Mouse (Mus musculus) embryonic facial prominence, embryonic 11.5 days (tissue): ENCODE data around the gene Cyp2s1. TPM values are rescaled to one million over a fixed set of nuclear protein-coding genes. Genes with fewer than 3 reads are reported as not detected.
A peak's percentile ranks its signal among the peaks of the same experiment; 100 is the strongest.

ENCODE experiments used
- ATAC-seq: fragments of 200-750 bp; cut with Nextera tagmentation; replicated peaks from 2 replicates; pipeline ENCODE4 v1.8.0; 2017; ENCODE audit warnings: low read depth; ENCODE audit not compliant: insufficient number of reproducible peaks, low FRiP score, low TSS enrichment
- DNase-seq: peaks from one replicate; pipeline ENCODE4 v3.0.0-alpha.2; 2015; ENCODE audit warnings: low spot score
- H3K27ac ChIP-seq: fragments of 300-500 bp; sonication (generic); replicated peaks from 2 replicates; pipeline ENCODE4 v1.5.1; 2014; ENCODE audit warnings: mild to moderate bottlenecking, low read depth, low read length, control low read depth
- H3K27me3 ChIP-seq: fragments of 300-500 bp; sonication (generic); 2 replicates; pipeline ENCODE4 v1.6.1; 2014; ENCODE audit warnings: mild to moderate bottlenecking, low read length, moderate library complexity, mixed read lengths; ENCODE audit not compliant: control insufficient read depth, insufficient read depth
- H3K36me3 ChIP-seq: fragments of 300-500 bp; sonication (generic); replicated peaks from 2 replicates; pipeline ENCODE4 v1.6.1; 2014; ENCODE audit warnings: low read depth, mild to moderate bottlenecking, low read length, moderate library complexity, mixed read lengths; ENCODE audit not compliant: control insufficient read depth, insufficient read depth
- H3K4me1 ChIP-seq: fragments of 300-500 bp; sonication (generic); 2 replicates; pipeline ENCODE4 v1.6.1; 2014; ENCODE audit warnings: low read length, mixed read lengths; ENCODE audit not compliant: control insufficient read depth, insufficient read depth
- H3K4me2 ChIP-seq: fragments of 300-500 bp; sonication (generic); 2 replicates; pipeline ENCODE4 v1.6.1; 2014; ENCODE audit warnings: low read depth, mild to moderate bottlenecking, control low read depth, low read length, moderate library complexity
- H3K4me3 ChIP-seq: fragments of 300-500 bp; sonication (generic); 2 replicates; pipeline ENCODE4 v1.5.1; 2014; ENCODE audit warnings: low read depth, low read length, control low read depth
- H3K9ac ChIP-seq: fragments of 300-500 bp; sonication (generic); replicated peaks from 2 replicates; pipeline ENCODE4 v1.6.1; 2014; ENCODE audit warnings: mild to moderate bottlenecking, control low read depth, low read length
- H3K9me3 ChIP-seq: fragments of 300-500 bp; sonication (generic); replicated peaks from 2 replicates; pipeline ENCODE4 v1.6.1; 2016; ENCODE audit warnings: mild to moderate bottlenecking, low read length, inconsistent platforms, mixed read lengths; ENCODE audit not compliant: control insufficient read depth
- WGBS: fragments of 180-500 bp; shearing (Covaris S2); extraction: QIAGEN DNeasy Blood & Tissue Kit; methylation state at CpG from one replicate; pipeline ENCODE4 v1.1.7; 2014; 5-methylcytosine and 5-hydroxymethylcytosine counted together
- microRNA-seq: library from miRNA; unstranded; fragments of <30 nt; microRNA quantifications from one replicate; pipeline ENCODE4, GENCODE M21; 2016; ENCODE audit warnings: borderline number of aligned reads
- polyA plus RNA-seq: library from polyadenylated mRNA; unstranded; fragments of >200 nt; fragmentation: Nextera tagmentation; extraction: Ambion mirVana; gene quantifications from 2 replicates; pipeline ENCODE4 v1.2.1, GENCODE M21; 2014

Gene Cyp2s1
- polyA plus RNA-seq, 1 experiment from 2014 or later: 3.4 TPM

- Histone ChIP-seq H3K9ac (peak overlapping the region; percentile 98), H3K27ac (peak overlapping the region; percentile 95), H3K9me3 (no peaks in the 10 kb centered on the region), H3K4me3 (peak overlapping the region; percentile 98), H3K4me1 (no peaks in the 10 kb centered on the region), H3K4me2 (peak overlapping the region; percentile 80; the same call in 1 of the 2 replicates), H3K27me3 (no peaks in the 10 kb centered on the region), H3K36me3 (peaks cover 7% of the 10 kb centered on the region)
- no peak for DNase-seq
- ATAC-seq: no peak; the same call in 1 of the 2 replicates
- WGBS: under 1% methylated on average over 26 of the region's 30 CpGs
Observed at GRCm38 (mm10) chr7:25754439-25754737, 62.3 kb downstream of the Cyp2s1 start.

DNA sequence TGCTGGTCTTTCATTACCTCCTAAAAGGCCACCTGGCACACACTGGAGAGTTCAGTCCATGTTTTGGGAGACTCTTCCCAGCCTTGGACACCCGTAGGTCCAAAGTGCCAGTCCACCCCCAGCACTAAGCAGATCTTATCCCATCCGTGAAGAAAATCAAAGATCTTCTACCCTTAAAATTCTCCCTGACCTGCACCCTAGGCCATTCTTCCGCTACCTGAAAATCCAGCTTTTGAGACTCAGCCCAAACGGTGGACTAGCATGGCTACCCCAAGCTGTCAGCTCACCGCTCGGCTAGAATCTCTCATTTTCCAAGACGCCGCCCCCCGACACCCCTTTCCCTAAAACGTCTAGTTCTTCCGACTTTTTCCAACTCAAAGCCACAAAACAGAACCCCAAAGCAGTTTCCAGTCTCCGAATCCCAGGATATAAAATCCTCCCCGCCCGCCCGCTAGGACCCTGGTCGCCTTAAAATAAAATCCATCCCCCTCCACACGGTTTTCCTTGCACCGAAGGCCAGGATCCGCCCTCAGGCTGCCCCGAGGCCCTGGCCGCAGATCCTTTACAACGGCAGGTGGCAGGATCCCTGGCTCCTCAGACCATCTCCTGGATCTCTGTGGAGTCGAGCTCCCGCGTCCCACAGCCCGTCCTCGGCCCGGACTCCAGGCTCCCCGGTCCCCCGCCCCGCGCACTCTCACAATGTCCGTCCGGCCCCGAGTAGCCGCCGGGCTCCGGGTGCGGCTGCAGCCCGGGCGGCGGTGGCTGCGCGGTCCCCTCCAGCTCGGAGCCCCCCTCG is 62.9 kb downstream of the Cyp2s1 start:
- Histone ChIP-seq H3K36me3 (peaks cover 7% of the 10 kb centered on the region), H3K4me1 (no peaks in the 10 kb centered on the region), H3K4me3 (peak overlapping the region; percentile 98), H3K9ac (peak overlapping the region; percentile 98), H3K9me3 (no peaks in the 10 kb centered on the region), H3K4me2 (peak overlapping the region; percentile 80), H3K27me3 (no peaks in the 10 kb centered on the region), H3K27ac (peak overlapping the region; percentile 95)
- DNase-seq (peak; percentile 14), ATAC-seq (no peak)
- WGBS: 2% methylated on average over 46 of the region's 46 CpGs

DNA sequence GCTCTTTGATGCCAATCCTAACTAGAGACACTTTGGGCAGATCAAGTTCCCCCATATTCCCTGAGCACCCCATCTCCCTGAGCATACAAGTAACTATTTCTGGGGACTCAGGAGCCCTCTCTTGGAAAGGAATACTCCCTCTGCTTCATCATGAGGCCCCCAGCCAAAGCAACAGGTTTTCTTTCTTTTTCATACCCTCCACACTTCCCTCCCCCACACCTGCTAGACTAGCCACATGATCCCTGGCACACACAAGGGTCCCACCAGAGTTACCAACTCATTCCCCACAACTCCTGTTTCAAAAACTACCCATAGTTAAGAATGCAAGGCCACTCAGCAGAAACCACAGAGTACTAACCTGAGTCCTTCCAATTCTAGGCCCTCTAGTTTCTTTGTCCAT is 63.6 kb downstream of the Cyp2s1 start:
- H3K27ac ChIP-seq: no peak overlapping the region

More for the DNA sequence above, 63.6 kb downstream of the Cyp2s1 start:
- no peak for DNase-seq
- Histone ChIP-seq H3K4me2 (peak overlapping the region; percentile 80), H3K9ac (peak overlapping the region; percentile 98), H3K4me3 (peak overlapping the region; percentile 98), H3K36me3 (peaks cover 10% of the 10 kb centered on the region; the same call in 1 of the 2 replicates), H3K27me3 (no peaks in the 10 kb centered on the region), H3K9me3 (no peaks in the 10 kb centered on the region), H3K4me1 (no peaks in the 10 kb centered on the region)
- ATAC-seq: no peak

Small RNA genes within 50 kb of the gene (microRNA-seq; reads per million reads assigned to microRNA genes)
- gene Gm24865: not detected

Other genes starting within 250 kb of the Cyp2s1 start
- gene Erich4, start 201.0 kb downstream of the Cyp2s1 start, polyA plus RNA-seq: not detected in 2 replicates
- gene Dmac2, start 197.5 kb downstream of the Cyp2s1 start, polyA plus RNA-seq: 32.4 and 36.8 TPM in 2 replicates
- gene B3gnt8, start 190.3 kb downstream of the Cyp2s1 start, polyA plus RNA-seq: 0.66 and 1.0 TPM in 2 replicates
- gene Bckdha, start 157.9 kb downstream of the Cyp2s1 start, polyA plus RNA-seq: 45.1 and 55.4 TPM in 2 replicates
- gene Exosc5, start 157.7 kb downstream of the Cyp2s1 start, polyA plus RNA-seq: 63.1 and 69.5 TPM in 2 replicates
- gene Tmem91, start 141.7 kb downstream of the Cyp2s1 start, polyA plus RNA-seq: 0.70 and 1.0 TPM in 2 replicates
- gene B9d2, start 136.1 kb downstream of the Cyp2s1 start, polyA plus RNA-seq: 29.4 and 29.7 TPM in 2 replicates
- gene Tgfb1, start 129.9 kb downstream of the Cyp2s1 start, polyA plus RNA-seq: 1.1 and 1.5 TPM in 2 replicates
- gene Ccdc97, start 97.8 kb downstream of the Cyp2s1 start, polyA plus RNA-seq: 23.2 and 24.8 TPM in 2 replicates
- 73.3 and 76.8 TPM in 2 replicates for gene Hnrnpul1, start 62.2 kb downstream of the Cyp2s1 start, polyA plus RNA-seq
- 30.3 and 36.4 TPM in 2 replicates for gene Axl, start 28.2 kb downstream of the Cyp2s1 start, polyA plus RNA-seq
- not detected in 2 replicates for gene Cyp2b10, start 80.7 kb upstream of the Cyp2s1 start, polyA plus RNA-seq
- gene Cyp2b13, start 244.6 kb upstream of the Cyp2s1 start, polyA plus RNA-seq: not detected in 2 replicates